Mouse (Mus musculus) cerebellum, adult 9-11 months (tissue): ENCODE data around the gene Zswim8.
"Not testable (repeated sequence)": the region's sequence is repeated elsewhere in the genome, so short reads cannot be mapped to it uniquely, and the experiment has no call there.

Source experiments
- DNase-seq: peaks from one replicate; pipeline ENCODE4 v3.0.0; 2022

Zswim8 gene

GRCm38 (mm10) chr14:20694185-20694883, 13.0 kb upstream of the Zswim8 start:
- no peak for DNase-seq

- peak; percentile 94 for DNase-seq
These were observed 12.2 kb upstream of the Zswim8 start, which contains the start of gene Fut11 for GRCm38 (mm10) chr14:20694884-20695760. TSS of gene Fut11 (plus strand) at chr14:20694968.

GRCm38 (mm10) chr14:20695761-20696520, 11.4 kb upstream of the Zswim8 start:
- DNase-seq = peak; percentile 60

- DNase-seq = peak; percentile 50
These were observed 10.4 kb upstream of the Zswim8 start for GRCm38 (mm10) chr14:20696986-20697385.

- DNase-seq = no peak
These were observed 8.8 kb upstream of the Zswim8 start for GRCm38 (mm10) chr14:20698515-20698914.

GRCm38 (mm10) chr14:20700362-20700761, 7.0 kb upstream of the Zswim8 start:
- no peak for DNase-seq

GRCm38 (mm10) chr14:20701554-20701953, 5.8 kb upstream of the Zswim8 start:
- no peak for DNase-seq

- no peak for DNase-seq
These were observed 5.1 kb upstream of the Zswim8 start for GRCm38 (mm10) chr14:20702096-20702740.

GRCm38 (mm10) chr14:20702741-20703381, 4.5 kb upstream of the Zswim8 start, which contains the start of gene Chchd1:
TSS of gene Chchd1 (plus strand) at chr14:20703006.
- peak; percentile 88 for DNase-seq

GRCm38 (mm10) chr14:20703461-20703860, 3.9 kb upstream of the Zswim8 start:
- DNase-seq = not testable (repeated sequence)

GRCm38 (mm10) chr14:20708239-20708638, 887 bp downstream of the Zswim8 start:
- DNase-seq = no peak

GRCm38 (mm10) chr14:20713832-20714231, 6.5 kb downstream of the Zswim8 start:
- no peak for DNase-seq

GRCm38 (mm10) chr14:20718443-20718842, 11.1 kb downstream of the Zswim8 start:
- no peak for DNase-seq

GRCm38 (mm10) chr14:20719767-20720166, 12.4 kb downstream of the Zswim8 start:
- no peak for DNase-seq

- no peak for DNase-seq
These were observed 14.0 kb downstream of the Zswim8 start for GRCm38 (mm10) chr14:20721371-20721770.

- no peak for DNase-seq
These were observed 15.7 kb downstream of the Zswim8 start for GRCm38 (mm10) chr14:20723006-20723405.

- peak; percentile 57 for DNase-seq
These were observed 16.7 kb downstream of the Zswim8 start for GRCm38 (mm10) chr14:20724043-20724442.

GRCm38 (mm10) chr14:20725660-20726339, 18.4 kb downstream of the Zswim8 start:
- DNase-seq = no peak

- DNase-seq = no peak
These were observed 22.5 kb downstream of the Zswim8 start for GRCm38 (mm10) chr14:20729871-20730270.

- DNase-seq = no peak
These were observed 23.7 kb downstream of the Zswim8 start for GRCm38 (mm10) chr14:20730853-20731602.
